Mouse (Mus musculus): ENCODE results near the gene Zfp523.

Zfp523 gene

GRCm38 (mm10) chr17:28176775-28177539 lies at the start of gene Zfp523:
Gene Zfp523 (plus strand): TSS chr17:28177129.
- peak; percentile 92 for DNase-seq

GRCm38 (mm10) chr17:28129796-28130195 lies 47.1 kb upstream of the Zfp523 start:
- DNase-seq, result no peak

- DNase-seq, result no peak
These were observed 46.4 kb upstream of the Zfp523 start for GRCm38 (mm10) chr17:28130391-28131125.

- no peak for DNase-seq
These were observed 45.8 kb upstream of the Zfp523 start for GRCm38 (mm10) chr17:28131156-28131555.

GRCm38 (mm10) chr17:28133193-28133592 lies 43.7 kb upstream of the Zfp523 start:
- DNase-seq, result peak; percentile 76

- no peak for DNase-seq
These were observed 41.4 kb upstream of the Zfp523 start for GRCm38 (mm10) chr17:28135496-28135895.

- no peak for DNase-seq
These were observed 40.7 kb upstream of the Zfp523 start for GRCm38 (mm10) chr17:28136266-28136665.

GRCm38 (mm10) chr17:28138013-28138412 lies 38.9 kb upstream of the Zfp523 start:
- no peak for DNase-seq

GRCm38 (mm10) chr17:28138685-28139084 lies 38.2 kb upstream of the Zfp523 start:
- DNase-seq, result no peak

- no peak for DNase-seq
These were observed 36.3 kb upstream of the Zfp523 start for GRCm38 (mm10) chr17:28140431-28141204.

- no peak for DNase-seq
These were observed 35.7 kb upstream of the Zfp523 start for GRCm38 (mm10) chr17:28141205-28141650.

- DNase-seq, result no peak
These were observed 34.9 kb upstream of the Zfp523 start, which contains the start of gene Scube3 for GRCm38 (mm10) chr17:28141771-28142699. Gene Scube3 (plus strand): TSS chr17:28142141.

- DNase-seq, result no peak
These were observed 34.0 kb upstream of the Zfp523 start for GRCm38 (mm10) chr17:28142700-28143610.

- DNase-seq, result no peak
These were observed 33.2 kb upstream of the Zfp523 start for GRCm38 (mm10) chr17:28143751-28144150.

- DNase-seq, result no peak
These were observed 32.7 kb upstream of the Zfp523 start for GRCm38 (mm10) chr17:28144241-28144640.

GRCm38 (mm10) chr17:28148288-28148687 lies 28.6 kb upstream of the Zfp523 start:
- no peak for DNase-seq

- DNase-seq, result no peak
These were observed 27.2 kb upstream of the Zfp523 start for GRCm38 (mm10) chr17:28149734-28150133.

GRCm38 (mm10) chr17:28150456-28150855 lies 26.5 kb upstream of the Zfp523 start:
- DNase-seq, result no peak

GRCm38 (mm10) chr17:28153095-28153494 lies 23.8 kb upstream of the Zfp523 start:
- no peak for DNase-seq

GRCm38 (mm10) chr17:28154970-28155369 lies 22.0 kb upstream of the Zfp523 start:
- no peak for DNase-seq

GRCm38 (mm10) chr17:28160361-28160760 lies 16.6 kb upstream of the Zfp523 start:
- no peak for DNase-seq

Measured in lung, postnatal 10 days (tissue).